Mouse (Mus musculus) bone marrow, adult 2 months (tissue): ENCODE data around the gene Mief1.

ENCODE experiments used
- CTCF ChIP-seq: fragments of 200-500 bp; IDR thresholded peaks from 2 replicates; pipeline ENCODE4 v1.5.1; 2011; ENCODE audit warnings: low read length, control low read depth; ENCODE audit not compliant: control insufficient read depth, insufficient read depth
- POLR2A ChIP-seq: fragments of 200-500 bp; IDR thresholded peaks from 2 replicates; pipeline ENCODE4 v1.6.1; 2011; ENCODE audit warnings: low read depth, mild to moderate bottlenecking, control low read depth, low read length, borderline replicate concordance; ENCODE audit not compliant: control insufficient read depth

- TF ChIP-seq CTCF (no peak), POLR2A (no peak)
Measured at GRCm38 (mm10) chr15:80297146-80297545, 63.3 kb downstream of the Mief1 start.
